Mouse (Mus musculus) splenic B cell, adult 2 months (primary cell): ENCODE measurements at regions not wholly inside any gene's neighbourhood (a gene's known extent, or its start where the extent isn't known, plus 50 kb on each side); places are given as distances from the start of the nearest gene placed in this dataset.

Experiments used
- DNase-seq: peaks from one replicate; pipeline ENCODE4 v3.0.0-alpha.2; 2011; ENCODE audit warnings: low read depth, low spot score
- H3K27me3 ChIP-seq: 2 replicates; pipeline ENCODE4 v1.6.1; 2012; ENCODE audit warnings: mild to moderate bottlenecking, low read length, moderate library complexity, mixed read lengths; ENCODE audit not compliant: control insufficient read depth, poor library complexity, insufficient read depth, severe bottlenecking
- H3K36me3 ChIP-seq: 2 replicates; pipeline ENCODE4 v1.6.1; 2012; ENCODE audit warnings: mild to moderate bottlenecking, low read length, moderate library complexity, mixed read lengths; ENCODE audit not compliant: control insufficient read depth, poor library complexity, insufficient read depth, severe bottlenecking

DNA sequence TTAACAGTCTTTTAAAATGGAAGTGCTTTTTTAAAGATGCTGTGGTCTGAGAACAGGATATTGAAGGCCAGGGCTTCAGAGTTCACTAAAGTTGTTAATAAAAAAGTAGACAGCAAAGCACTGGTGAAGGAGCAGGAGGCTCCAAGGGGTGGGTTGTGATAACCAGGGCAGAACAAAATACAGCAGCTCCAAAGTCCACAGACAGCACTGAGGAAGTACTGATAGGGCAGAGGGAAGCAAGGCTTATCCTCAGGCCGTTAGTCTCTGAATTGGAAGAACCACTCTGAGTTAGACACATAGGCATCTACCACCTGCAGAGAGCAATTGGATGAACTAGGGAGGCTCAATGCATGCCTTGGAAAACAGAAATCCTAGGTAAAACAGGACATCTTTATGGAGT, 62.1 kb downstream of the P2ry1 start:
- H3K27me3 ChIP-seq = no peaks in the 10 kb centered on the region
- H3K36me3 ChIP-seq = no peaks in the 10 kb centered on the region
- no peak for DNase-seq

DNA sequence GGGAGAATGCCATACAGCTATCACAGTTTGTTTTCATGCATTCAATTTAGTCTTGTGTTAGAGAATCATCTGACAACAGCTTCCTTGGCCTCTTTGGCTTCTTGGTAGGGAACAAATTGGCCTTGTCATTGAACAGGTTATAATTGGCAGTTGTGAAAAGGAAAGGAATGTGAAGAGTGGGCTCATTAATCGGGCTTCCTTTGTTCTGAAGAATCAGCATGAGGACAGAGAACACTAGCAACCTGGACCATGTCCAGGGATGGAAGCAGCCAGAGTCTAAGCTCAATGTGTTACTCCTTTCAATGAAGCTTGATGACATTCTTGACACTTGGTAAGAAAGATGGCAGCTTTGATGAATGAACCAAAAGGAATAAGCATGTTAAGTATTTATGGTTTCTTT, 64.5 kb downstream of the P2ry1 start:
- no peak for DNase-seq
- H3K27me3 ChIP-seq = no peaks in the 10 kb centered on the region
- H3K36me3 ChIP-seq = no peaks in the 10 kb centered on the region

DNA sequence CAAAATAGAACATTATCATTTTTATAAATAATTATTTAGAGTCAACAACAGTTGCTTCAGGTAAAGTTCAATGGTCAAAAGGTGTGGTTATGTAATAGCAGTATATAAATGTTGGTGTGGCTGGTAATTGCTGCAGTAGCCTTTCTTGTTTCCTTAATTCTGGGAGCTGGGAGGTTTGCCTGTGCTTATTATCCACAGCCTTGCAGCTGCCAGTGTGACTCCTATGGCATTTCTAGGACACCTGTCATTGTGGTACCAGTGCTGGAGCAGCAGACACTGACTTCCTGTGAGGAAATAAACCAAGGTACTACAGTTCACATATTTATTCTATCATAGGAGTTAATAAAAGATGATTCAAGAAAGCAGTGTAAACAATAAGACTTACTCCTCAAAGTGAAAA, 65.6 kb downstream of the P2ry1 start:
- no peaks in the 10 kb centered on the region for H3K36me3 ChIP-seq
- DNase-seq = no peak
- H3K27me3 ChIP-seq = no peaks in the 10 kb centered on the region

DNA sequence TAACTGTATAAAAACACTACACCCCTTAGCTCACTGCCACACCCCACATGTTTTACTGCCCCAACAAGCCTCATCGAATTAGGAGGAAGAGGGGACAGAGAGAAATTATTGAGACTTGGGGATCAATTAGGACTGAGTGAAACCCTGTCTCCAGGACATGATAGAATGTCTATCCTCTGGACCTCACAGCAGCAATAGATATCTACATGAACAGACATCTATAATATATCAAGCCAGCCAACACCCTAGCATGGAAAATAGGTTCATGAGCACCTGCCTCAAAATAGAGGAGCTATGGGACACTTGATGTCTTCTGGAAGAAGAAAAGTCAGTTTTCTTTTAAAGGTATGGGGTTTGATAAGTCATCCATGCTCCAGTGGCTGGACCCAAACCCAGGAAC, 68.4 kb downstream of the P2ry1 start:
- Histone ChIP-seq H3K27me3 (no peaks in the 10 kb centered on the region), H3K36me3 (no peaks in the 10 kb centered on the region)
- DNase-seq = no peak

DNA sequence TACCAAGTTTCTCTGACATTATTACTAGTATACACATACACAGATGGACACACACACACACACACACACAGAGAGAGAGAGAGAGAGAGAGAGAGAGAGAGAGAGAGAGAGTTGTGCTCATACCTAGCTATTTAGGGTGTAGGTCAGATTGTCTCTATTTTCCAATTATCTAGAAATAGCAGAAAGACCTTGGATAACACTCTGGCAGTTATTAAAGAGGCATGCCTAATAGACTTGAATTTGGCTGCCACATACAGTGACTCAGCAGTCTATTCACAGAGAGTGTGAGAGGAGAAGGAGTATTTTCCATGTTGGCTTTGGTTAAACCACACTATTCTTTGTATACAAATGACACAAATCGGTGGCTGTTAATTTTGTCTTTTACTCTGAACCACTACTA, 69.7 kb downstream of the P2ry1 start:
- no peaks in the 10 kb centered on the region for H3K36me3 ChIP-seq

DNA sequence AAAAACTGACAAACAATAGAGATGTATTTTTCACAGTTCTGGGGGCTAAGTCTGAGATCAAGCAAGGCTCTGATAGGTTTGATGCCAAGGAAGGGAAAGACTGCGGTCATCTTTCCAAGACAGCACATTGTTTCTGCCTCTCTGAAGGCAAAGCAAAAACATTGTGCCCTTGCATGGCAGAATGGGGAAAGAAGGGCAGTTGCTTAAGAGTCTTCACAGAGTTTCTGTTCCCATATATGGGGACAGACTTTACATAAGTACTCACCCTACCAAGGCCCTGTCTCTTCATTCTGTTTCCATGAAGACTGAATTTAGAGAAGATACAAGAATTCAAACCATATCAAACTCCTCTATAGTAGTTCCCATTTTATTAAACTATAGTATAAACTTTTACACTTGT, 70.5 kb downstream of the P2ry1 start:
- DNase-seq = no peak
- Histone ChIP-seq H3K36me3 (no peaks in the 10 kb centered on the region), H3K27me3 (no peaks in the 10 kb centered on the region)

More for the DNA sequence above, 69.7 kb downstream of the P2ry1 start:
- no peaks in the 10 kb centered on the region for H3K27me3 ChIP-seq
- no peak for DNase-seq

DNA sequence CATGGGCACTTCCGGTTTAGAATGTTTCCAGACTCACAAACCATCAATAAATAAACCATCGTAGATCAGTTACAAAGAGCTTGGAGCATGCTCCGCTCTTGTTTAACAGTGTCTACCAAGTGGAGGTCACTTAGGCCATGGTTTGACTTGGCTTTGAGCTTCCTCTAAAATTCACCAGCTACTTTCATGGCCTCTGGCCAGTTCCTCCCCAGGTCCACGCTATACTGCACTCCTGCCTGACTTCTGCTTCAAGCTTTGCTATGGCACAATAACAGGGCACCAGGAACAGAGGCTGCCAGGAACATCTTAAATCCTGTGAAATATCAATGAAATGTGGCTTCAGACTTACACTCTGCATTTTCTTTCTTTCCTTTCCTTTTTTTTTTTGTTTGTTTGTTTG, 71.2 kb downstream of the P2ry1 start:
- no peaks in the 10 kb centered on the region for H3K27me3 ChIP-seq
- no peaks in the 10 kb centered on the region for H3K36me3 ChIP-seq
- DNase-seq = no peak

DNA sequence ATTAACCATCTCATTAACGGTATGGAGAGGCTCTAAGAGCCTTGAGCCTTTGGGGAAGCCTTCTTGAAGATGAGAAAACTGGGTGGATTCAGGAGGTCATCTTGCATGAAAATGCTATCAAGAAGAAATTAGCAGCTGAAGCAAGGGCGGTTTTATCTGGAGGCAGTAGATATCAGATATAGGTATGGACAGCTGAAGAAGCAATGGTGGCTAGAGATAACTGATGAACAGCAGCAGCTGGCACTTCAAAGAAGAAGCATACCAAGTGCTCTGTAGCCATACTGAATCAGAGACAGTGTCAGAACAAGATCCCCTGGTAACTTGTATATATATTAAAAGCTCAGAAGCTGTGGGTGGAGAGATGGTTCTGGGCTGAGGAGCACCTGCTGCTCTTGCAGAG, 73.2 kb downstream of the P2ry1 start:
- no peak for DNase-seq
- Histone ChIP-seq H3K27me3 (no peaks in the 10 kb centered on the region), H3K36me3 (no peaks in the 10 kb centered on the region)

DNA sequence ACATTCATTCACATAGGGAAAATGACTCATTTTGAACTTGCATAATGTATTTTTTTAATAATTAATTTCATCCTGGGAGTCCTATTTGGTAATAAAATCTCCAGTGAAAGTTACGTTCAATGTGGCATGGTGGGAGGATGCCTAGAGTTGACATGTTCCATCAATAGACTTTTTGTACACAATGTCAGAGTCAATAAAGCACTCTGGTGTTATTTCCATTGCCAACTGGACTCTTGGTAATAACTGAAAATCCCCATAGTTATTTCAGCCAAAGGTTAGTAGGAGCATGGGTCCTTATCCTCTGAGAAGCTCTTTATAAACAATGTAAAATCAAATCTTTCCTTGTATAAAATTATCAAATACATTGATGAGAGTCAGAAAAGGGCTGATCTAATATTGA, 87.3 kb downstream of the P2ry1 start:
- no peak for DNase-seq
- Histone ChIP-seq H3K27me3 (no peaks in the 10 kb centered on the region), H3K36me3 (no peaks in the 10 kb centered on the region)

DNA sequence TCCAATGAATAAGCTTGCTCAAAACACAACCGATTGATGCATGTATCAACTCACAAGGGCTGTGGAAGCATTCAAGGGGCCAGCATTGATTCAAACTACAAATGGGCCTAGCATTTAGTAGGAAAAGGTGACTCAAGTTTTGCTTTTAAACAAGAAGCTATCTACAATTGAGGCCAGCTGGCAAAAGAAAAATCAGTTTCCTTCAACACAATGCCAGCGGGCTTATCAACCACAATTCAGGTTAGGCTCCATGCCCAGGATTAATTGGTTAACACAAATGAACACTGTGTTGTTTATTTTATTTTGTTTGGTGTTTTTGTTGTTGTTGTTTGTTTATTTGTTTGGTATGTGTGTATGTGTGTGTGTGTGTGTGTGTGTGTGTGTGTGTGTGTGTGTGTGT, 89.4 kb downstream of the P2ry1 start:
- Histone ChIP-seq H3K36me3 (no peaks in the 10 kb centered on the region), H3K27me3 (no peaks in the 10 kb centered on the region)
- DNase-seq = no peak

DNA sequence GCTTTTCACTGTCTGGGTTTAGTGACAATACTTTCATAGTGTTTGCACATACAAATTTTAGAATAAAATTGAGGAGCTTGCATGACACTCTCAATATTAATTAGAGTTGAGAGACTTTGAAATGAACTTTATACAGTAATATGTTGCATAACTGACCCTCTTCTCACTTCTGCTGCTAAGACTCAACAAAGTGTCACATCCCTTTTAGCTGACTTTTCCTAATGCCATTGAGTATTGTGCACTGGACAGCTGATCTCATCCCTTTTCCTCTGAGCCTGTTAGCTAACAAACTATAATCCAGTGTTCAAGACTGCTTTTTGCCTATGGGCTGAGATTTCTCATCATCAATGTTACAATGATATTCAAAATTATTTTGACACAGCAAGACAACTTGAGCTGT, 113.8 kb downstream of the P2ry1 start:
- no peaks in the 10 kb centered on the region for H3K27me3 ChIP-seq
- H3K36me3 ChIP-seq = no peaks in the 10 kb centered on the region
- no peak for DNase-seq

DNA sequence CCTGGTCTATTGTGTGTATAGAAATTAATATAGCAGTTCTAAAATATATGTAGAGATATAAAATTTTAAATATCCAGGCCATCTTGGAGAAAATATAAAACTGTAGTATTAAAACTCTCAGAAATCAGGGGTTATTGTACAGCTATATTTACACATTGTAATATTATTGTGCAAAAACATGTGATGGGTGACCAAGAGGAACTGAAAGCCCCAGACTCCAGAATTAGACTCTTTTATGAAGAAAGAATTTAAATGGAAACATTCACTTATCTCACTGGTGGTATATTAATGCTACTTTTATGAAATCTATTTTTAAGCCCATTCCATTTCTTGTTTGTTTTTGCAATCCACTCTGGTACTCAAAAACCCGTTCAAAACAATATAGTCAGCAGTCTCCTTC, 130.5 kb downstream of the P2ry1 start:
- no peak for DNase-seq
- no peaks in the 10 kb centered on the region for H3K36me3 ChIP-seq
- no peaks in the 10 kb centered on the region for H3K27me3 ChIP-seq

DNA sequence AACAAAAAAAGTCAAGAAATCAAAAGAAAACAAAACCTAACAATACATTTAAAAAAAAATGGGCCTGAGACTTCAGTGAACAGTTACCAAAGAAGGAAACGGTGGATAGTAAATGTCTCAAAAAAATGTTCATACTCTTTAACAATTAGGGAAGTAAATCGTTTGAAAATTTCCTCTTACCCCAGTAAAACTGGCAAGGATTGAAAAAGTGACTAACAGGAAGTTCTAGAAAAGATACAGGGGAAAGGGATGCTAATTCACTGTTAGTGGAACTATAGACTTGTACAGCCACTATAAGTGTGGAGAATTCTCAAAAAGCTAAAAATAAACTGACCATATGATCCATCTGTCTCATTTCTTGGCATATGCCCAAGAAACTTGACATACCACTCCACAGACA, 151.5 kb downstream of the P2ry1 start:
- no peaks in the 10 kb centered on the region for H3K27me3 ChIP-seq
- DNase-seq = no peak
- H3K36me3 ChIP-seq = no peaks in the 10 kb centered on the region

DNA sequence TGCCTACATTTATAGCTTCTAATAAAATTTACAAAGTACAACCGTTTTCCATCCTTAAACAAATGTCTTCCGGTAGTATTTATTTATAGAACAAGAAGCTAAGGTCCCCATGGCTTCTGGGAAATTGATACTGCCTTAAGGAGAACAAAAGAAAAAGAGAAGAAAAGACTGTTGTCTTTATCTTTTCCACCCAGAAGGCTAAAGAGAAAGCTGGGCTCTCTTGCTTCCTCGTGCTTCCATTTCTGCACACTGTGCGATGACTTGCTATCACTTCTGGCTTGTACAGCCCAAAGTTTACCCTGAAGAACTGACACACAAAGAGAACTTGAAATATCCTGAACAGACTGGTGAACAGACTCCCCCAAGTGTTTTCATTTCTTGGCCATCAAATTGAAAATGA, 157.2 kb downstream of the P2ry1 start:
- DNase-seq = no peak
- H3K36me3 ChIP-seq = no peaks in the 10 kb centered on the region
- no peaks in the 10 kb centered on the region for H3K27me3 ChIP-seq

DNA sequence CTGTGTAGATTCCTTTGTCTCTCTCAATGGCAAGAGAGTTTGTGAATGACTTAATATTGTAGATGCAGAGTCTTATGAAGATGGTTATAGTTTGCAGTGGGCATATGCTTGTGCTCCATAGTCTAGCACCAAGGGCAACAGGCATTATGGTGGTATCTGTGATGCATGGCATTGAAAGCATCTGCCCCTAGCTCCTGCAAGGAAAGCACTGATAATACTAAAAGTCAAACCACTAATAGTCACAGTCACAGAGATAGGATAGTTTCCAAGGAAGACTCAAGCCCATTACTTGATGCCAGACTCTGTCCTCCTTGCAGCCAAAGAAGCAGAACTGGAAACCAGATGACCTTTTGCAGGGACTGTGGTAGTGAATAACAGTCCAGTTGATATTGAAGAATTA, 158.8 kb downstream of the P2ry1 start:
- Histone ChIP-seq H3K36me3 (no peaks in the 10 kb centered on the region), H3K27me3 (no peaks in the 10 kb centered on the region)
- no peak for DNase-seq

DNA sequence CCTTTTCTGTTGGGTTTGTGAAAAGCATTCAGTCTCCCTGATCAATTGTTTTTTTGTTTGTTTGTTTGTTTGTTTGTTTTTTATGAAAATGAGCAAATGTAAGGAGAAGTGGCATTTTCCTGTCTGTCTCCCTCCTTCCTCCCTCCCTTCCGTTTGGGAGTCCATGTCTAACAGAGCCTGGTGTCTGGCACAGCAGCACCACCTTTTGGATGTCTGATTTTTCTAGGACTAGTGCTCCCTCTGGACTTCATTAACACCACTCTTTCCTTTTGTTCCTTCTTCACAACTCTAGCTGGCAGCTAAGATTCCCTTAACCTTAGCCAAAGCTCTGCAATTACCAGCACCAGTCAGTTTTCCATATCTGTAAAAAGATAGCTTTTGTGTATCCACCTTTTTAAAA, 175.6 kb upstream of the Rap2b start:
- no peaks in the 10 kb centered on the region for H3K27me3 ChIP-seq
- no peak for DNase-seq

DNA sequence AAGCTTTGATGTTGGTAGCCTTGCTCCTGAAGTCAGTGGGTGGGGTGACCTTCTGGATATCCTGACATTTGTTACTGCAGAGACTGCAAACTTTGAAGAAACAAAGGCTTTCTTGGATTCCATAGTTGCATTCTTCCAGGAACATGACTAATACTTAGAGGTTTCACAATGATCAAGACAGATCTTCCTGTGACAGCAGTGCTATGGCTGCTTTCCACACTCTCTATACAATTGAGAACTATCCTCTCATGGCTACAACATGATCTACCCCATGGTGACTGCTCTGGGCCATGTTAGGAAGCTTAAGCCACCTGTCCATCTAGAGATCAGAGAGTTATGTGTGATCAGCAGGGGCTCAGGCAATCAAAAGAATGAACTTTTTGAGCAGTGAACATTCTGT, 172.8 kb upstream of the Rap2b start:
- H3K27me3 ChIP-seq = no peaks in the 10 kb centered on the region
- H3K36me3 ChIP-seq = no peaks in the 10 kb centered on the region
- no peak for DNase-seq

More for the DNA sequence above, 175.6 kb upstream of the Rap2b start:
- H3K36me3 ChIP-seq = no peaks in the 10 kb centered on the region
